Mouse (Mus musculus) bone marrow macrophage, adult 2 months (primary cell): ENCODE data around the gene Gins2. TPM values are rescaled to one million over a fixed set of nuclear protein-coding genes. Genes with fewer than 3 reads are reported as not detected.
A peak's percentile ranks its signal among the peaks of the same experiment; 100 is the strongest.

ENCODE experiments used
- H3K27ac ChIP-seq: 2 replicates; pipeline ENCODE4 v1.5.1; 2012; ENCODE audit warnings: low read depth, low read length; ENCODE audit not compliant: insufficient read depth
- H3K4me1 ChIP-seq: 2 replicates; pipeline ENCODE4 v1.6.1; 2012; ENCODE audit warnings: low read length; ENCODE audit not compliant: control insufficient read depth, insufficient read depth
- H3K4me3 ChIP-seq: 2 replicates; pipeline ENCODE4 v1.5.1; 2012; ENCODE audit warnings: mild to moderate bottlenecking, low read length, moderate library complexity; ENCODE audit not compliant: insufficient read depth
- CTCF ChIP-seq: IDR thresholded peaks from 2 replicates; pipeline ENCODE4 v1.5.1; 2012; ENCODE audit warnings: low read depth, mild to moderate bottlenecking, low read length, moderate library complexity
- POLR2A ChIP-seq: IDR thresholded peaks from 2 replicates; pipeline ENCODE4 v1.6.1; 2012; ENCODE audit warnings: mild to moderate bottlenecking, low read depth, low read length, borderline replicate concordance
- polyA plus RNA-seq: library from polyadenylated mRNA; stranded (reverse); fragments of >200 nt; gene quantifications from 2 replicates; pipeline ENCODE4 v1.2.4, GENCODE M21; 2012; ENCODE audit not compliant: missing spikeins, insufficient read depth, insufficient read length

Gene Gins2
- polyA plus RNA-seq, 1 experiment = 16.7 TPM

GRCm38 (mm10) chr8:120607460-120607859 is 18.4 kb upstream of the Gins2 start:
- no peak overlapping the region for H3K27ac ChIP-seq
- no peak for TF ChIP-seq POLR2A
- no peak for TF ChIP-seq CTCF
- no peaks in the 10 kb centered on the region; the same call in 1 of the 2 replicates for H3K4me1 ChIP-seq
- no peak overlapping the region for H3K4me3 ChIP-seq

GRCm38 (mm10) chr8:120602672-120603071 is 13.6 kb upstream of the Gins2 start:
- TF ChIP-seq POLR2A (no peak), CTCF (no peak)
- H3K4me1 ChIP-seq = no peaks in the 10 kb centered on the region
- no peak overlapping the region for H3K27ac ChIP-seq
- H3K4me3 ChIP-seq = no peak overlapping the region

DNA sequence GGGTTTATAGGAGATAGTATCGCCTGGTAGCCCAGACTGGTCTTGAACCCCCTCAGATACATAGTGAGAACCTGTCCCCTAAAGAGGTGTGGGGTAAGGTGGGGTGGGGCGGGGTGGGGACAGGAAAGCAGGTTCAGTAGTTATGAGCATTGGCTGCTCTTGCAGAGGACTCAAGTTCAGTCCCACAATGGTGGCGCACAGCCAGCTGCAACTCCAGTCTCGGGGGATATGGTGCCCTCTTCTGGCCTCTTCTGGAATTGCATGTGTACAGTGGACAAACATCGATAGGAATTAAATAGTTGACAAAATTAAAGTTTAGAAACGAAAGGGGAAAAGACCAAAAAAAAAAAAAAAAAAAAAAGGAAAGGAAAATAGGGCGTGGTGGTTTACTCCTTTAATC is 10.4 kb upstream of the Gins2 start:
- H3K27ac ChIP-seq = no peak overlapping the region
- H3K4me1 ChIP-seq = no peaks in the 10 kb centered on the region
- H3K4me3 ChIP-seq = no peak overlapping the region
- TF ChIP-seq CTCF (peak; percentile 67), POLR2A (no peak)

GRCm38 (mm10) chr8:120598579-120598978 is 9.5 kb upstream of the Gins2 start:
- H3K4me3 ChIP-seq = no peak overlapping the region
- H3K4me1 ChIP-seq = no peaks in the 10 kb centered on the region

GRCm38 (mm10) chr8:120595963-120596362 is 6.9 kb upstream of the Gins2 start:
- H3K27ac ChIP-seq = no peak overlapping the region
- no peak for TF ChIP-seq POLR2A
- peak; percentile 51; the same call in 1 of the 2 replicates for TF ChIP-seq CTCF
- no peaks in the 10 kb centered on the region for H3K4me1 ChIP-seq
- no peak overlapping the region for H3K4me3 ChIP-seq

More at GRCm38 (mm10) chr8:120598579-120598978, 9.5 kb upstream of the Gins2 start:
- no peak overlapping the region for H3K27ac ChIP-seq
- no peak for TF ChIP-seq CTCF
- no peak for TF ChIP-seq POLR2A

GRCm38 (mm10) chr8:120594571-120594970 is 5.5 kb upstream of the Gins2 start:
- no peak overlapping the region for H3K4me3 ChIP-seq
- H3K4me1 ChIP-seq = peaks cover 2% of the 10 kb centered on the region; the same call in 1 of the 2 replicates
- no peak overlapping the region for H3K27ac ChIP-seq
- TF ChIP-seq CTCF (peak; percentile 56), POLR2A (no peak)

DNA sequence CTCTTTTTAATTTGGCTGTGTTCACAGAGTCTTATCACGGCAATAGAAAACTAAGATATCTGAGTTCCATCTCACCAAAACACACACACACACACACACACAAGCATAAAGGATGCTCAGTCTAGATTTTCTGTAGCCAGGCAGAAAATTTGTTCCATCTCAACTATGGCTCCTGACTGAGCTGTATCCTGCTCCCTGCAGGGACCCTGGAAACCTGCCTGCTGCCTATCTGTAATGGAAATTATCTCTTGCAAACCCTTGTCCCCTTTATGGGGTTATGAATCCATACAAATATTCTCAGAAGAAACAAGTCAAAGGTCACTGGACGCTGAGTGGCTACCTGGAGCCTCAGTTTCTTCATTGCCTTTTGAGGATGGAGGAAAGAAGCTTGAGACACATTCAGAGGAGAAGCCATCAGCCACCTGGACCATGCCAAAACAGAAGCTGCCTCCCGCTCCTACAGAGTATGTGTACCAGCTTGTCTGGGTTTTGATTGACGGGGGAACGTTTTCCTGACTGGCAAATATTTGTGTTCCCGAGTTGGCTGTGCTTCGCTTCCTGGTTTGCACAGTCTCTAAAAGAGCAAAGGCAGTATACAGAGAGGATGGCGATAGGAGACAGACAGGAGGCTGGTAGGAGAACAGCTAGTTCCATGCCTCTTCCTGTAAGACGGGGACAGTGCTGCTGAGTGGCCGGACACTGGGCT is 2.6 kb upstream of the Gins2 start:
- TF ChIP-seq POLR2A = no peak
- no peak for TF ChIP-seq CTCF
- Histone ChIP-seq H3K4me3 (no peak overlapping the region), H3K4me1 (peaks cover 2% of the 10 kb centered on the region; the same call in 1 of the 2 replicates), H3K27ac (no peak overlapping the region)

DNA sequence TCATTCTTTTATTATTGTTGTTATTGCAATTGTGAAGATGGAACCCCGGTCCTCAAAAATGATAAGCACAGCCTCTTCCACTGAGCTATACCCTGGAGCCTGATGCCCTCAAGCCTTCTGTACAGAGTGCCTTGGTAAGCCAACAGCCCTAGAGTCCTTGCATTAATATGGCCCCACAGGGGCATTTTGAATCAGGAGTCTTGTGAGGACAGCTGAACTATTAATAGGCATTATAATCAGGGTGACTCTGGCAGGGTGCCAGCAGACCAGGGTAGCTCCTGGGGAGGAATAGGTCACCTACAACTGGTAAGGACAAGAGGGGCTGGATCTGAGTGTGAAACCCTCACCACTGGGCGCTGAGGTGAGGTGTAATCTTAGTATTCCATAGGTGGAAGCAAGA is 817 bp upstream of the Gins2 start:
- H3K4me1 ChIP-seq = peaks cover 2% of the 10 kb centered on the region; the same call in 1 of the 2 replicates
- H3K27ac ChIP-seq = no peak overlapping the region
- TF ChIP-seq CTCF (no peak), POLR2A (no peak)
- peak overlapping the region; percentile 70 for H3K4me3 ChIP-seq

DNA sequence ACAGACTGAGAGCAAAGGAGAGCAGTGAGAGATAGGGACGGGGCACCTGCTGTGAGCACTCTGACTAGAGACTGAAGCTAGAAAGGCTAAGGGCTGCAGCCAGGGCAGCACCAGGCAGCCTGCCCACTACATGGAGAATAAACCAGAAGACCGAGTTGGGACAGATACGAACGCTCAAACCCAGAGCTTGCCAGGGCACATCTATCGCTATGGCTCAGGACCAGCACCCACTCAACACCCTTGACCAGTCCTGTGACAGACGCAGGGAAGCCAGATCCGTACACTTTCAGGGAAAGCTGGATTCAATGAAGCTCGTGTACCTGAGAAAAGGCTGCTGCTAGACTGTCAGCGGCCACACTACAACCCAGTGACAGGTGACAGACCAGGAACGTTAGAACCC is 3.6 kb downstream of the Gins2 start:
- no peak for TF ChIP-seq POLR2A
- Histone ChIP-seq H3K27ac (no peak overlapping the region), H3K4me1 (peaks cover 2% of the 10 kb centered on the region; the same call in 1 of the 2 replicates), H3K4me3 (no peak overlapping the region)

DNA sequence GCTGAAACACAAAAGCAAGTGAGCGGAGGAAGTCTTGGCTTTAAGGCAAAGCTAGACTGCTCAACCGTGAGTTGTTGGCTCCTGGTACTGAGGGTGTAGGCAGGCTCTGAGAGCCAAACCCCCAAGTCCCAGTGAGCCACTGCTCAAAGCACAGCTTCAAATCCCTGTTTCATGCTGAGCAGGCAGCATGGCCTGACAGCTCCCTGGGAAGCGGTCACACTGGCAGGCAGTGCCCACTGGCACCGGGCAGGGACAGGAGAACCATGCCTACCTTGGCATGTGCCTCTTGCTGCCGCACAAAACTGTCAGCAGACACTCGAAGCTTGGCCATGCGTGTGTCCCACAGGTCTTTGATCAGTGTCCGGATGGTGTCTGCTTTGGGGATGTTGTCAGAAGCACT is 7.3 kb downstream of the Gins2 start:
- TF ChIP-seq CTCF = no peak
- no peak for TF ChIP-seq POLR2A
- Histone ChIP-seq H3K4me3 (no peak overlapping the region), H3K27ac (no peak overlapping the region), H3K4me1 (no peaks in the 10 kb centered on the region)

DNA sequence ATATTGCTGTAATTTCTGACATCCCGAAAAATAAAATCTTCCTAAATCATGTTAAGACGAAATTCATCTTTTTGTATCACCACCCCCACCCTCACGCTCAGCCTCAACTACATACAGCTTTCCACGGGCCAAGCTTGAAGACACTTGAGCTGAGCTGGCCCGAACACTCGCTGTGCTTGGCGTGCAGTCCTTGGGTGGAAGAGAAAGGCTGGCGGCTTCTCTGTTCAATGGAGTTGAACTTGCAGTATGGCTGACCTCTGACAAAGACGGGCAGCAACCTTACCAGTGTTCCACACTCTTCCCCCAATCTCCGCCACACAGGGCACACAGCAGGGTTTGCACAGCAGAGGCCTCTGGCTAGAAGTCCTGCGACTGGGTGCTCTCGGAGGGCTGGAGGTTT is 7.8 kb downstream of the Gins2 start:
- Histone ChIP-seq H3K4me3 (no peak overlapping the region), H3K27ac (no peak overlapping the region), H3K4me1 (no peaks in the 10 kb centered on the region)
- TF ChIP-seq CTCF (no peak), POLR2A (no peak)
